Mouse (Mus musculus) kidney, embryonic 14.5 days (tissue): Measurements from ENCODE around the gene Zfp385a. TPM values are rescaled to one million over a fixed set of nuclear protein-coding genes. Genes with fewer than 3 reads are reported as not detected.

ENCODE experiments used
- ATAC-seq: fragments of 200-750 bp; cut with Nextera tagmentation; 2 replicates; pipeline ENCODE4 v1.8.0; 2017; ENCODE audit warnings: moderate number of reproducible peaks, mild to moderate bottlenecking, moderate TSS enrichment, moderate library complexity; ENCODE audit not compliant: low FRiP score, low TSS enrichment
- H3K27ac ChIP-seq: fragments of 300-500 bp; sonication (generic); 2 replicates; pipeline ENCODE4 v1.5.1; 2014; ENCODE audit warnings: low read depth, mild to moderate bottlenecking, low read length, moderate library complexity, mixed read lengths
- H3K27me3 ChIP-seq: fragments of 300-500 bp; sonication (generic); 2 replicates; pipeline ENCODE4 v1.6.1; 2014; ENCODE audit warnings: mild to moderate bottlenecking, low read length; ENCODE audit not compliant: control insufficient read depth, insufficient read depth
- H3K36me3 ChIP-seq: fragments of 300-500 bp; sonication (generic); 2 replicates; pipeline ENCODE4 v1.6.1; 2014; ENCODE audit warnings: low read length, mixed read lengths; ENCODE audit not compliant: control insufficient read depth, insufficient read depth
- H3K4me1 ChIP-seq: fragments of 300-500 bp; sonication (generic); 2 replicates; pipeline ENCODE4 v1.6.1; 2014; ENCODE audit warnings: low read length, mixed read lengths; ENCODE audit not compliant: control insufficient read depth, insufficient read depth
- H3K4me2 ChIP-seq: fragments of 300-500 bp; sonication (generic); replicated peaks from 2 replicates; pipeline ENCODE4 v1.6.1; 2014; ENCODE audit warnings: low read depth, mild to moderate bottlenecking, low read length
- H3K4me3 ChIP-seq: fragments of 300-500 bp; sonication (generic); 2 replicates; pipeline ENCODE4 v1.5.1; 2014; ENCODE audit warnings: mild to moderate bottlenecking, low read length
- H3K9ac ChIP-seq: fragments of 300-500 bp; sonication (generic); 2 replicates; pipeline ENCODE4 v1.6.1; 2014; ENCODE audit warnings: low read depth, mild to moderate bottlenecking, low read length, moderate library complexity
- H3K9me3 ChIP-seq: fragments of 300-500 bp; sonication (generic); 2 replicates; pipeline ENCODE4 v1.6.1; 2016; ENCODE audit warnings: low read length; ENCODE audit not compliant: control insufficient read depth
- WGBS: fragments of 180-500 bp; shearing (Covaris S2); extraction: QIAGEN DNeasy Blood & Tissue Kit; methylation state at CpG from one replicate; pipeline ENCODE4 v1.1.7; 2014; 5-methylcytosine and 5-hydroxymethylcytosine counted together
- polyA plus RNA-seq: library from polyadenylated mRNA; unstranded; fragments of >200 nt; fragmentation: Nextera tagmentation; extraction: Ambion mirVana; gene quantifications from 2 replicates; pipeline ENCODE4 v1.2.1, GENCODE M21; 2014

The Zfp385a gene
- polyA plus RNA-seq, 1 experiment from 2014 or later: 18.2 TPM

DNA sequence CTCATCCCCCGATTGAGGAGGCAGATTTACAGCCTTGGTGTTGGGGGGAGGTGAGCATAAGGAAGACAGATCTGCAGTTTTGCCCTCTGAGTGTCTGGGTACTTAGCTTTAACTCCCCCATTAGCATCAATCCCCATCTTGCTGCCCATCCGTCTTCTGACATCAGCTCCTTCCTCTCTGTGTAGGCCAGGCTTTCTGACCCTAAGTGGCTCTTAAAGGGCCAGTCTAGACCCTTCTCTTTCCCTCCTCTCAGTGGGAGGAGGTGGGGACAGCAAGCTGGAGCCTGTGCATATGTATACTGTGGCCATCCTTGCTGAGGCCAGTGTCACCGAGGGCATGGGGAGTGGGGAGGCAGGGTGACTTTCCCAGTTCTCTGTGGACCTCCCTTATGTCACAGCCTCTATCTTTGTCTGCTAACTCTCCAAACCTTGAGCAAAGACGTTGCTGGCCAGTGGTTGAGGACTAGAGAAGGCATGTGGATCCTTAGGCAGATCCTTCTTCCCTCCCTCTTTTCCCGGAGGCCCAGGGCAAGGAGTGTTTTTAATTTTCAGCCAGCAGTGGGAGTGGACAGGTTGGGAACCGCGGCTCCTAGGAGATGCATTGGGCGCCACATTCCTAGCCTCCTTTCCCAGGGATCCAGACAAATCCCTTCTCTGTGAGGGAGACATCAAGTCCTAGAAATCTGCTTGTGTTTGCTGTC lies 35.8 kb downstream of the Zfp385a start:
- H3K27me3 ChIP-seq: no peaks in the 10 kb centered on the region
- peaks cover 84% of the 10 kb centered on the region for H3K4me1 ChIP-seq
- H3K9me3 ChIP-seq: no peaks in the 10 kb centered on the region
- H3K9ac ChIP-seq: peak overlapping the region; percentile 68
- peak overlapping the region; percentile 70 for H3K4me2 ChIP-seq
- H3K4me3 ChIP-seq: peak overlapping the region; percentile 40
- peak overlapping the region; percentile 98 for H3K27ac ChIP-seq
- peak; percentile 21; the same call in 1 of the 2 replicates for ATAC-seq
- H3K36me3 ChIP-seq: peaks cover 4% of the 10 kb centered on the region; the same call in 1 of the 2 replicates
- WGBS: 4% methylated on average over 8 of the region's 8 CpGs

DNA sequence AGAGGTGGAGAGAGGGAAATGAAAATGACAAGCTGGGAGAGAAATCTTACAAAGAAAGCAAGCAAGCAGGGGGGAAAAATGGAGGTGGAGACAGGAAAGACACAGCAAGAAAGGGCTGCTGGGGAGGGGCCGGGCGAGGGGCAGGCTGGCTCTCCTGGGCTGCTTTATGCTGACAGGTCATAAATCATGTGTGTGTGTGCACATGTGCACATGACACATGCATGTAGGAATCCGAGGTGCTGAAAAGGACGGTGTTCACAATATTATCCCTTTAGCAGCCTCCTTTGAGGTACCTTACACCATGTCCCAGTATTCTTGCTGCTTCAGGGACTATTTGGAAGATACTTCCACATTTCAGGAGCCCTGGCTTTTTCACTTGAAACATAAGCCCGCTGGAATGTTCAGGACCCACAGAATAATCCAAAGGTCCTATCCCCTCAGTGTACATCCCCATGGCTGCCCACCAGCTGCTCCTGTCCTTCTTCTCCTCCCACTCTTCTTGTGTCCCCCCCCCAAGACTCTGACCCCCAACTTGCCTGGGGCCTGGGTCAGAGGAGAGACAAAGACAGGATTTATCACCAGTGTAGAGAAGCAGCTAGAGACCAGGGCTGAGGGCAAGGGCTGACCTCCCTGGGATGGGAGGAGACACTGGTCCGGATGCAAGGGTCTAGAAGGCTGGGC lies 37.4 kb downstream of the Zfp385a start:
- peak overlapping the region; percentile 11; the same call in 1 of the 2 replicates for H3K4me2 ChIP-seq
- no peak for ATAC-seq
- no peaks in the 10 kb centered on the region for H3K27me3 ChIP-seq
- no peaks in the 10 kb centered on the region for H3K9me3 ChIP-seq
- WGBS: 14% methylated on average over 6 of the region's 6 CpGs
- H3K4me1 ChIP-seq: peaks cover 84% of the 10 kb centered on the region
- H3K36me3 ChIP-seq: peaks cover 14% of the 10 kb centered on the region; the same call in 1 of the 2 replicates
- peak overlapping the region; percentile 98 for H3K27ac ChIP-seq
- H3K9ac ChIP-seq: 0 out of 2 replicates have a peak overlapping the region, but pooled peaks have one; percentile 14
- H3K4me3 ChIP-seq: no peak overlapping the region

DNA sequence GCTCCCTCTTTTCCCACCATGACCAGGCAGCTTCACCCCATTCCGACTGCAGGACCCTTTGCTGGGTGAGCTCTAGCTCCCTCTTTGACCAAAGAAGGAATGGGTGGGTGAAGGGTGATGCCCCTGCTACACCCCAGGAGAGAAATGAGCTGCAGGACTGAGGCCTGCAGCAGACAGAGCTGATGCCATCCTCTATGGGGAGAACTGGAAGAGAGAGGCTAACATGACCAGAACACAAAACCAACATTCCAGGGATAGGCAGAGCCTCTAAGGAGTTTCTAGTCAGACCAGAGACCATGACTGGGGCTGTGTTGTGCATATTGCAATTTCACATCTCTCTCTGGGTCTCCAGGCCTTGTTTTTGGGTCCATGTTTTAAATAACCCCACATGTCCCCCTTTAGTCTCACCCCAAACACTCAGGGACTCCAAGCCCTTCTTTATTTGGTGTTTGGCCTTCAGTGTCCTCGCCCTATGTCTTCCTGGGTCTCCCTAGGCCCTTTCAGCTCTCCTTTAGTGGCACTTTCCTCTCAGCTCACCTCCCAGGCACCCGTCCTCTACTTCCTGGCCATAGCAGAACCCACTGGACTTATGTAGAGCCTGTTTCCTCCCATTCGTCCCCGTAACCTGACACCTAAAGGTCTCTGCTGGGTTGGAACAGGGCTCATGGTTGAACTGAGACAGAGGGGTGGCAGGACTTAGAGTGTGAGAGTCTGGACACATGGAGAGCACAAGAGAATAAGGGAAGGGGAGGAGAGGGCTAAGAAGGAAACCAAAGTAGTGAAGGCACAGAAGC lies 38.1 kb downstream of the Zfp385a start:
- 11% methylated on average over 5 of the region's 5 CpGs for WGBS
- peaks cover 20% of the 10 kb centered on the region for H3K36me3 ChIP-seq
- ATAC-seq: no peak
- H3K4me3 ChIP-seq: no peak overlapping the region
- no peaks in the 10 kb centered on the region for H3K27me3 ChIP-seq
- peak overlapping the region; percentile 98 for H3K27ac ChIP-seq
- H3K9me3 ChIP-seq: no peaks in the 10 kb centered on the region
- peak overlapping the region; percentile 14; the same call in 1 of the 2 replicates for H3K9ac ChIP-seq
- peaks cover 82% of the 10 kb centered on the region for H3K4me1 ChIP-seq
- H3K4me2 ChIP-seq: peak overlapping the region; percentile 6; the same call in 1 of the 2 replicates

DNA sequence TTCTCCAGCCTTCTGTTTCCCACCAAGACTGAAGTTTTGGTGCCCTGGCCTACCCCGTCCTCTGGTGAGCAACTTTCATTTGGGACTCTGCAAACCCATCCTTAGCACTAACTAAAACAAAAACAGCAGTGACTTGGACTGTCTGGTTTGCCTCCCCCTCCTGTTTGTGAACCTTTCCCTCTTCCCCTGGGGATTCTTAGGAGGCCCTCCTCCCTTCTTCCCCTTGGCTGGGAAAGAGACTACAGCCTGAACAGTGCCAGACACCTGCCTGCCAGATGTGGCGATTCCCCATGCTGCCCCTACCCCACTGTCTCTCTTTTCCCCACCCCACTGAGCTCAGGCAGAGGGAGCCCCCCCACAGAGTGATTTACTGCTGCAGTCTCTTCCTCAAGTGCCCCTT lies 38.8 kb downstream of the Zfp385a start:
- H3K4me2 ChIP-seq: no peak overlapping the region; the same call in 1 of the 2 replicates

DNA sequence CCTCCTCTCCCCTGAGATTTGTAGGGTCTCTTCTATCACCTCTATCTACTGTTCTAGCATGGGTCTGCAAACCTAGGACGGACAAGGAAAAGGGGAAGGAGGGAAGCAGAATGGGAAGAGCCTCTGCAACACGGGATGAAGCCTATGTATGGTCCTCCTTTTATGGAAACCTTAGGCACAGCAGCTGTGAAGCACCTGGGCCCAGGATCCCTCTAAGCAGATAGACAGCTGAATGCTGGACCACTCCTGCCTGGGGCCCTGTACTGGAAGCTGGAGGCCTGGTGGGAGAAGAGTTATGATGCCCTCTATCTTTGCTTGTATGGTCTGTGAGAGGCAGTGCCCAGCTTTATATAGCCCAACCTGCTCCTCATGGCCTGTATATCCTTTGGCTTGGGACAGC lies 39.3 kb downstream of the Zfp385a start:
- Histone ChIP-seq H3K4me2 (peak overlapping the region; percentile 30; the same call in 1 of the 2 replicates), H3K4me1 (peaks cover 82% of the 10 kb centered on the region), H3K36me3 (peaks cover 20% of the 10 kb centered on the region), H3K9ac (peak overlapping the region; percentile 23; the same call in 1 of the 2 replicates), H3K9me3 (no peaks in the 10 kb centered on the region), H3K4me3 (no peak overlapping the region), H3K27me3 (no peaks in the 10 kb centered on the region), H3K27ac (peak overlapping the region; percentile 98)
- ATAC-seq: no peak
- WGBS: 3% methylated on average over 2 of the region's 2 CpGs

More for the DNA sequence above, 38.8 kb downstream of the Zfp385a start:
- peaks cover 82% of the 10 kb centered on the region for H3K4me1 ChIP-seq
- 13% methylated on average over 2 of the region's 2 CpGs for WGBS
- H3K9me3 ChIP-seq: no peaks in the 10 kb centered on the region
- peak overlapping the region; percentile 98 for H3K27ac ChIP-seq
- H3K4me3 ChIP-seq: no peak overlapping the region
- H3K9ac ChIP-seq: peak overlapping the region; percentile 23; the same call in 1 of the 2 replicates
- H3K36me3 ChIP-seq: peaks cover 20% of the 10 kb centered on the region
- H3K27me3 ChIP-seq: no peaks in the 10 kb centered on the region
- no peak for ATAC-seq

DNA sequence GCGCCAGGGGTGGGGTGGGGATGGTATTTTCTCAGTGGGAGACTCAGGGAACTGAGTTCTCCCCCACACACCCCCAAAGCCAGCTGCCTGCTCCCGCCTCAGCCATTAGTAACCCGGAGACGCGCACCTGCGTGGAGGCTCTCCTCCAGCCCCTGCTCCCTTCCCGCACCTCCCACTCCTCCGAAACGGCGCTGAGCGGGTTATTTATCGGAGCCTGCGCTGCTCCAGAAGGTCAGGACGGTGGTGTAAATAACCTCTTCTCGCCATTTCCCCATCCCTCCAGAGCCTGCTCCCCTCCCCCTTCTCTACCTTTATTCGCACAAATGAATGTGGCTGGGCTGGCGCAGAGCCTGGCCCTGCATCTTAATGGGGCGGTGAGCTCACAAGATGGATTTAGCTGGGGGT lies 39.8 kb downstream of the Zfp385a start:
- ATAC-seq: peak; percentile 25; the same call in 1 of the 2 replicates
- H3K27ac ChIP-seq: peak overlapping the region; percentile 98
- H3K4me1 ChIP-seq: peaks cover 82% of the 10 kb centered on the region
- peak overlapping the region; percentile 23; the same call in 1 of the 2 replicates for H3K9ac ChIP-seq
- H3K36me3 ChIP-seq: peaks cover 20% of the 10 kb centered on the region
- 6% methylated on average over 18 of the region's 18 CpGs for WGBS
- H3K4me3 ChIP-seq: peak overlapping the region; percentile 8; the same call in 1 of the 2 replicates
- H3K27me3 ChIP-seq: no peaks in the 10 kb centered on the region
- peak overlapping the region; percentile 30 for H3K4me2 ChIP-seq
- H3K9me3 ChIP-seq: no peaks in the 10 kb centered on the region

DNA sequence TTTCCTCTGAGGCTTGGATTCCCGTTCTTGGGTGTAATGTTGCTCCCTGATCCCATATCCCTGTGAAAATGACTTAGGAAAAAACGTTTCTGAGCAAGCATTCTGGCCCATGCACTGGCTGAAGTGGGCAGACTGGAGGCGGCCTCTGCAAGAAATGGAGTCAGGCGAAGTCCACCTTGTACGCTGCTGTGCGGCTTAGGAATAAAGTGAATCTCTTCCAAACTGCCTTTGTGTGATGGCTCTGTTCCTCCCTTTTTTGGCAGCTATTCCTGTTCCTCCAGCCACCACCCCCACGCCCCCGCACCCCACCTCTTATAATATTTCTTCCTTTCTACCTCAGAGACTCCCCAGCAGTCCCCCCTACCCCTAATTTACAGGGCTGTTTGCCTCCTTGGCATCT lies 40.2 kb downstream of the Zfp385a start:
- Histone ChIP-seq H3K27me3 (no peaks in the 10 kb centered on the region), H3K4me3 (no peak overlapping the region; the same call in 1 of the 2 replicates), H3K27ac (peak overlapping the region; percentile 98), H3K4me1 (peaks cover 83% of the 10 kb centered on the region), H3K4me2 (peak overlapping the region; percentile 30), H3K36me3 (peaks cover 20% of the 10 kb centered on the region), H3K9me3 (no peaks in the 10 kb centered on the region), H3K9ac (peak overlapping the region; percentile 23; the same call in 1 of the 2 replicates)
- WGBS: 19% methylated on average over 8 of the region's 8 CpGs
- peak; percentile 2; the same call in 1 of the 2 replicates for ATAC-seq

DNA sequence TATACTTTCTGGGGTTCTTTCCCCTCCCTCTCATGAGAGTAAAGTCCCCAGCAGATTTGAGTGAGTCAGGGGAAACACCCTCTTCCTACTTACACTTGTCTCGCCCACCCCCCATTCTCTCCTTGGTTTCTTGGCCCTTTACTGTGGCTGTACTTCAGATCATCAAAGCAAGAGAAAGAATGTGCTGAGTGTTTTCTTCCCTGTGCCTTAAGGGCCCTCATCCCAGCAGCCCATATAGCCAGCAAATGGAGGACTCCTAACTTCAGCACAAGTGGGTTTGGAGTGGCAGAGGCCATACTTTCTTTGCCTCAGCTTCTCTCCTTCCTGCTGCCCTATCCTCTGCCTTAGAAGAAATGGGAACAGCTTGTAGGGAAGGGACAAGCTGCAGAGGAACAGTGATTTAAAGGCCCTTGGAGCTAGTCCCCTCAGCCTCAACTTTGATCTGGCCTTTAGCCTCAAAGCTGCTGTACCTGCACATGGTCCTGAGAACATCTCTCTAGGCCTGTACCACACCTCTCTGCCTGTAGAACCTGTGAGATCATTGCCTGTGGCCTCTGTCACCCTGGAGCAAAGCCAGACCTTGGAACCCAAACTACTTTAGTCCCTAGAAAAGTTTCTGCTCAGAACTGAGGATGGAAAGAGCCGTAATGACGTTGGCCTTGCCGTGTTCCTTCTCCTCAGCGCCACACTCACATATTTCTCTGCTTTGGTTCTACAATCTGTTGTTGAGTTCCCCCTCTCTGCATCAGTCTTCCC lies 40.9 kb downstream of the Zfp385a start:
- 61% methylated on average over 5 of the region's 5 CpGs for WGBS
- H3K9ac ChIP-seq: no peak overlapping the region

More for the DNA sequence above, 40.9 kb downstream of the Zfp385a start:
- no peak for ATAC-seq
- no peak overlapping the region; the same call in 1 of the 2 replicates for H3K4me2 ChIP-seq
- H3K9me3 ChIP-seq: no peaks in the 10 kb centered on the region
- H3K36me3 ChIP-seq: peaks cover 20% of the 10 kb centered on the region
- H3K27me3 ChIP-seq: no peaks in the 10 kb centered on the region
- no peak overlapping the region for H3K4me3 ChIP-seq
- peaks cover 79% of the 10 kb centered on the region for H3K4me1 ChIP-seq
- H3K27ac ChIP-seq: peak overlapping the region; percentile 98
